Mouse (Mus musculus): Measurements from ENCODE around the gene Carhsp1.

DNA sequence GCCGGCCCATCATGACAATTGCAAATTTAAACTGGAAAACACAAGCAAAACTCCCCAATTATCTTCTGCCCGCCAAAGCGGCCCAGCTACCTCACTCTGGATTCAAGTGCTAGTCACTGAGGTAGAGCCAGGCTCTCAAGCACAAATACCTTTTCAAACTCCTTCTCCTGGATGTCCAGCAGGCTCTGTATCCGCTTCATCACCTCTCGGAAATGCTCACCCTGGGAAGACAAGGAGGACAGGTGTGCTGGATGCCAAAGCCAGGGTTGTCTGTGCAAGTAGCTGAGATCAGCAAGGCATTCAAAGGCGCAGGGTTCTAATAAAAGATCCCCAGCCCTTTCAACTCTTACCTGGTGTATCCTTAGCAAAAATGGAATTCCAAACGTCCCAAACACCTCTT lies 19.3 kb upstream of the Carhsp1 start:
- TF ChIP-seq CTCF (IDR thresholded peaks at IDR 0.05) (no peak), EP300 (IDR thresholded peaks at IDR 0.05) (no peak)
